Mouse (Mus musculus) mouse embryonic stem cell (cell line): ENCODE data around the gene Fer.

Experiments used
- in situ Hi-C, 2 experiments: fragments of 300-500 bp; cut with MboI; formaldehyde crosslinking; loops; 1 replicate in 1 of 2; 3 replicates in 1 of 2; pipeline ENCODE4 v1.14.3; 2019 to 2020; ENCODE audit warnings: low sequenced_read_pairs in 2 of 2, low pct_unique_long_range_greater_than_20kb in 1 of 2, mixed read lengths in 1 of 2; ENCODE audit not compliant: unreplicated experiment in 1 of 2

Fer gene

GRCm38 (mm10) chr17:63951436-63951835, 88.6 kb downstream of the Fer start:
- in situ Hi-C loops, result no loop called here

GRCm38 (mm10) chr17:63967091-63967490, 104.2 kb downstream of the Fer start:
- in situ Hi-C loops, result no loop called here

- in situ Hi-C loops, result no loop called here
Observed at GRCm38 (mm10) chr17:63969448-63969847, 106.6 kb downstream of the Fer start.

DNA sequence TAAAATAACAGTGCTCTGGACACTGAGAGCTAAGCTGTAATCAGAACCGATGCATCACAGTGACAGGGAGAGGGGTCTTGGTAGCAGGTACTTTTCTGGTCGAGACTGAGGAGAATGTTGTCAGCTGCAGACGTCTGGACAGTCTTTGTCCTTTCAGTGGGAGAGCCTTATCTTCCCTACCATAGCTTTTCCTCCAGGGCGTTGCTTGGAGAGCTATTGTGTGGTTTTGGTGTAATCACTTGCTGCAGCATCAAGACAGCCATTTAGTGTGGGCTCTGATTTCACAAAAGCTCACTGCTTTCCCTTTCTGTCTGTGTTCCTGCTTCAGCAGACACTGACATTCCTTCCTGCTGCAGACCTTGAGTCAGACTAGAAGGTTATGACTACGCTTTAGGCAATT, 107.4 kb downstream of the Fer start:
- in situ Hi-C loops, result no loop called here

DNA sequence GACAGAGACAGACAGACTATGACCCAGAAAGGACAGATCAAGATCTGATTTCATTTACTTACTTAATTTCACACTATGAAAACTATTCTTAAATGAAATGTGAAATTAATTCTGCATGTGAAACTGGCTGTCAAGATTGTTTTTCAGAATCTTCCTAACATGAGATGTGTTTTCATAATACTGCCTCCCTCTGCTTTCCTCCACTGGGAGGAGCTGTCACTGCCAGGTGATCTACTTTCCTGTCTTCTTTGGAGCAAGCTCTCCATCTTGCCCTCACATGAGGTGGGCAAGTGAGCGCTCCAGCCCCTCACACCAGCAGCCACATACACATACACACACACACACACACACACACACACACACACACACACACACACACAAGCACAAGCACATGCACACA, 108.1 kb downstream of the Fer start:
- in situ Hi-C loops, result no loop called here

DNA sequence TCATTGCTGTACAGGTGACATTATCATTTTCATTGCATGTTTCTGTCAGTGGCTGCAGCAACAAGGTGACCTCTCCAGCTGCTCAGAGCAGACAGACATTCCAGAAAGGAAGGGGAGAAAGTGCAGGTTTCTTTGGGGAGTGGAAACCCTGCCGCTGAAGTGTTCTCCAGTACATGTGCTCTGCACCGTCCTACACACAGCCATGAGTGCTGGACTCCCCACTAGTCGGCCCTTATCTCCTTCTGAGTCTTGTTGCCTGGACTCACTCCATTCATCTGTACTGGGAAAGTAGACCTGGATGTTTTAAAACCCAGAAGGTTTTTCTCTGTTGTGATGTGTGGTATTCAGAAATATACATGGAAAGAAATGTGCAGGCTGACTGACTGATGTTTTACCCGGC, 109.3 kb downstream of the Fer start:
- in situ Hi-C loops, result no loop called here

DNA sequence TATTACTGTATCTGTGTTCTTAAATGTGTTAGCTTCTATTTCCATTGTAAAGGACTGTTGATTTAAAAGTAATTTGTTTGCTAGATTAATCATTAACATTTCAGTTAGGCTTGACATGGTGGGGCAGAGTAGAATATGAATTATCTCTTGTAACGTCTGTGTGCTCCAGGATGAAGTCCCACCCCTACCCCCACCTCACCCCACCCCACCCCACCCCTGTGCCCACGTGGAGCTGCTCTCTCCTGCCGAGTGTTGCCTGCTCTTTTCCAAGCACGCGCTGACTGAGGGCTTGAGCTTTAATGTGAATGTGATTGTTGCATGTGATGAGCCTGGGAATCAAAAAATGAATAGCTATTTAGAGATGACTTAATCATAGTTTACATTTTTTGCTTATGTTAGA, 110.9 kb downstream of the Fer start:
- in situ Hi-C loops, result no loop called here

DNA sequence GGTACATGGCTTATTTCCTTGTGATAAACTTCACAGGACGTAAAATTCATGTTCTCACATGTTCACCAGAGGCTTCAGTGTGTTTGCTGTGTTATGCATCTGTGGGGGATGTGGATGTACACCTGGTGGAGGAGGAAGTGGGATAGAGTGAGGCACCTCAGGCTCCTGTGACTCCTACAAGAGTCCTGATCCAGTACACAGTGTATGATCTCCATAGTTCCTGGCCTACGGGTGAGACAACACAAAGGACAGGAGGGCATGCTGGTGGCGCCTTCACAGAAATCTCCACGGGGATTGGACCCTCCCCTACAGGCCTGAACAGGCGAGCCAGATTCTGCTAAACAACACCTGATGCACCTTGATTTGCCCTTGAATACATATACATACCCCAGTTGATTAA, 111.4 kb downstream of the Fer start:
- in situ Hi-C loops, result no loop called here

DNA sequence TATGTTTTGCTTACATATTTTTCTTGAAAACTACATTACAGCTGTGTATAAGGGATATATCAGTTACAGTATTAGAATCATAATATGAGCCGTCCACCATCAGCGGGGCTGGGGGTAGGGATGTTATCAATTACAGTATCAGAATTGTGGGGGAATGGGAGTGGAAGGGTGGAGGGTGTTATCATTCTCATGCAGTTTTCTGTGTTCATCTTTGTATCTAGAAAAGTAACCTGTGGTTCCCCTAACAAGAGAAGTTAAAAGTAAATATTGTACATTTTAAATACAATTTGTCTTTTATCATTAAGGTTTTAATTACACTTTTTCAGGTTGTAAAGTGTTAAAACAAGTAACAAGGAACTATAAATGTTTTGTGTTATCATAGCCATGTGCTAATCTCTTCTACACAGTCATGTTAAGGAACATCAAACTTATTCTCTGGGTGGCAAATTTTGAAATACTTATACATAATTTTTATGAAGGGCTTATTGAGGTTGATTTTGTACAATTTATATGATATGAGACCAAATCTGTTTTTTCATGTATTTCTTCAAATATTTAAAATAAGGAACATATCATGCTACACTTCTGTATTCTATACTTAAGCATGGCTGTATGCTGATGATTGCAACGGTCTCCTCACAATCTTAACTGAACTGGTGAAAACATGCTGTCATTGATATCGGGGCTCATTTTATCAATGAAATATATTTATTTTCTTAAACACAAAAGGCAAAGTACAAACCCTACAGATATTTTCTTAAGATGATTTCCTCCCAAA, 116.1 kb downstream of the Fer start:
- in situ Hi-C loops, result no loop called here

GRCm38 (mm10) chr17:63980167-63980566, 117.3 kb downstream of the Fer start:
- in situ Hi-C loops, result no loop called here

DNA sequence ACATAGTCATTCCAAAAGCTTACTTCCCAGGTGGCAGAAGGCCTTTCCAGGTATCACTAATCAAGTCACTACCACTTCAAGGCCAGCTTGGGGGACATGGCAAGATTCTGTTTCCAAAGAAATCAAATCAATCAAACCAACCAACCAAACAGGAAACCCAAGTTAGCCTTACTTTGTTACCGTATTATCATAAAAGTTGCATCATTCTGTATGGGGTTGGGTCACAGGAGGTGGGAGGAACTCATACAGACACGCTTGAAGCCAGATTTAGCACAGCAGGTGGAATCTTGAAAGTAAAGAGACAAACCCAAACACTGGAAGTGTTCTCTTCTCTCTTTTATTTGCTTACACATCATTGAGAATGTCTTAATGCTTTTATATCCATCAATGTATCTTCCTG, 125.8 kb downstream of the Fer start:
- in situ Hi-C loops, result no loop called here

GRCm38 (mm10) chr17:63991160-63991559, 128.3 kb downstream of the Fer start:
- in situ Hi-C loops, result no loop called here

- in situ Hi-C loops, result no loop called here
Observed at GRCm38 (mm10) chr17:63995921-63996320, 133.1 kb downstream of the Fer start.

DNA sequence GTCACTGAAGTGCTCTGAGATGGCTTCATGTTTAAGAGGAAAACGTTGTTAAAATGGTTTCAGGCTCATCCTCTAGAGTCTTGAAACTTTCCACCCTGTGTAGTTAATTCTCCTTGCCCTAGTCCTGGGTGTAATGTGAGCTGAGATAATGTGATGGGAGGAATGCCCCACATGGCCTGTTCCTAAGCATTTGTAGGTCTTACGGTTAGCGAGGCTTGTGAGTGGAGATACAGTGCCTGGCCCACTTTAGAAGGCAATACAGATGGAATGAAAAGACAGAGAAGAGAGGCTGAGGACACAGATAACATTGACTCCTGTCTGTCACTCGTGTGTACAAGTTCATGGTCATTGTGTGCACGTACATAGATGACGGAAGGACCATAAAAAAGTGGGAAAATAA, 134.8 kb downstream of the Fer start:
- in situ Hi-C loops, result no loop called here

DNA sequence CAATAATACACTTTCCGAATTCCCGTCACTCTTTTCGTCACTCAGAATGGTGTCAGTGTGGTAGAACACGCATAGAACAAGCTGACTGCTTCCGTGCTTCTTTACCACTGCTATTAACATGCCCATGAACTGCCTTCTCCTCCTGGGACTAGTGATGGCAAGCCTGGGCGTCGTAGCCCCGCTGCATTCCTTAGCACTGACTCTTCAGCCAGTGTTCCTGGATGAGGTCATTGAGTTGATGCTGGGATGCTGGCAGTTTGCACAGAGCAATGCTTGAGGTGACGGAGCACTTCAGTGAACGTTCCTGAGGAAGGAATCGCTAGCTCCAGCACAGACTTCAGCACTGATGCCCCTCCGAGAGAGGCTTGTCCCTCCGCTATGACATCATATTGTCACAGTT, 140.6 kb downstream of the Fer start:
- in situ Hi-C loops, result no loop called here

- in situ Hi-C loops, result no loop called here
Observed at GRCm38 (mm10) chr17:64005575-64006249, 142.8 kb downstream of the Fer start.

GRCm38 (mm10) chr17:64016606-64017005, 153.7 kb downstream of the Fer start:
- in situ Hi-C loops, result no loop called here

DNA sequence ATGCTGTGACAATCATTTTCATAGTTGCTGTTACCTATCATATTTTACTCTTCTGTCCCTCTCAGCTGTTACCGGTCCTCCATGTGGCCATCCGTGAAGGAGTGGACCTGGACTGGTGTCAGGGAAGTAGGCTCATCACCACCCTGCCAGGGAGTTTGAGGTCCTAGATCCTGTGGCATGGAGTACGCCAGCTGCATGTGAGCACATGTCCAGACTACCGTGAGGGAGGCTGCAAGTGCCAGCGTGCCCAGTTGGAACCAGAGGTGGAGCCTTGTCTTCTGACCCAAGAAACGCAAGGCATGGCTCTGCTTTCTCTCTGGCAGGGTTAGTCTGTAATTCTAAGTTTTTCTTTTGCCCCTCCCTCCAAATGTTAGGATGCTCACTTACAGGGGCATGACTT, 155.4 kb downstream of the Fer start:
- in situ Hi-C loops, result no loop called here

DNA sequence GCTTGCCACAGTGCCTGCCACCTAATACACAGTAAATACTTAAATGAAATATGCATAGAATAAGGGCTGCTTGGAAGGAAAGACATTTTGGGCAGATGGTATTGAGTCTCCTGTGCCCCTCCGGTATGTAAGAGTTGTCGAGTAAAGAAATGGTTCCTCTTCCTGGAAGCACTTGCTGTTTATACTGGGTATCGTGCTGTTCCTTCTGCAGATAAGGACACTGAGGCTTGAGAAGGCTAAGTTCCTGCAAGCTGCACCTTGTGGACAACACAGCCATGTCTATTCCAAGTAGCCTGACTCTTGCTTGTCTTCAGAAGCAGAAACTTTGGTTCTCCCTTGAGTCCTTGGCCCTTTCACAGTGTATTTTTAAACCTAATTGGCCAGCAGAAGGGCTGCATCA, 156.0 kb downstream of the Fer start:
- in situ Hi-C loops, result no loop called here

GRCm38 (mm10) chr17:64019646-64020045, 156.8 kb downstream of the Fer start:
- in situ Hi-C loops, result no loop called here
